Mouse (Mus musculus) forebrain, embryonic 14.5 days (tissue): ENCODE results near the gene Psip1. TPM values are rescaled to one million over a fixed set of nuclear protein-coding genes. Genes with fewer than 3 reads are reported as not detected.
"Not testable (repeated sequence)": the region's sequence is repeated elsewhere in the genome, so short reads cannot be mapped to it uniquely, and the experiment has no call there.

Experiments used
- ATAC-seq: fragments of 200-750 bp; cut with Nextera tagmentation; 2 replicates; pipeline ENCODE4 v1.8.0; 2017; ENCODE audit warnings: mild to moderate bottlenecking, moderate library complexity
- DNase-seq: peaks from one replicate; pipeline ENCODE4 v3.0.0-alpha.2; 2015; ENCODE audit warnings: low spot score
- H3K27ac ChIP-seq: fragments of 300-500 bp; sonication (generic); 2 replicates; pipeline ENCODE4 v1.5.1; 2014; ENCODE audit warnings: low read depth, mild to moderate bottlenecking, control low read depth, low read length, moderate library complexity
- H3K27me3 ChIP-seq: fragments of 300-500 bp; sonication (generic); replicated peaks from 2 replicates; pipeline ENCODE4 v1.6.1; 2014; ENCODE audit warnings: low read length, control low read depth, mixed read lengths; ENCODE audit not compliant: control insufficient read depth, insufficient read depth
- H3K36me3 ChIP-seq: fragments of 300-500 bp; sonication (generic); 2 replicates; pipeline ENCODE4 v1.6.1; 2014; ENCODE audit warnings: low read length, control low read depth; ENCODE audit not compliant: control insufficient read depth, insufficient read depth
- H3K4me1 ChIP-seq: fragments of 300-500 bp; sonication (generic); 2 replicates; pipeline ENCODE4 v1.6.1; 2014; ENCODE audit warnings: antibody characterized with exemption, low read length, control low read depth; ENCODE audit not compliant: control insufficient read depth, insufficient read depth
- H3K4me2 ChIP-seq: fragments of 300-500 bp; sonication (generic); 2 replicates; pipeline ENCODE4 v1.6.1; 2014; ENCODE audit warnings: mild to moderate bottlenecking, control low read depth, low read length
- H3K4me3 ChIP-seq: fragments of 300-500 bp; sonication (generic); 2 replicates; pipeline ENCODE4 v1.5.1; 2014; ENCODE audit warnings: low read depth, low read length, control low read depth
- H3K9ac ChIP-seq: fragments of 300-500 bp; sonication (generic); 2 replicates; pipeline ENCODE4 v1.6.1; 2014; ENCODE audit warnings: mild to moderate bottlenecking, low read length, control low read depth, moderate library complexity
- H3K9me3 ChIP-seq: fragments of 300-500 bp; sonication (generic); replicated peaks from 2 replicates; pipeline ENCODE4 v1.6.1; 2016; ENCODE audit warnings: low read length, control low read depth, mixed read lengths; ENCODE audit not compliant: control insufficient read depth
- WGBS: fragments of 180-500 bp; shearing (Covaris S2); extraction: QIAGEN DNeasy Blood & Tissue Kit; methylation state at CpG from one replicate; pipeline ENCODE4 v1.1.7; 2014; 5-methylcytosine and 5-hydroxymethylcytosine counted together
- polyA plus RNA-seq: library from polyadenylated mRNA; unstranded; fragments of >200 nt; fragmentation: Nextera tagmentation; extraction: Ambion mirVana; gene quantifications from 2 replicates; pipeline ENCODE4 v1.2.1, GENCODE M21; 2014

The Psip1 gene
- polyA plus RNA-seq: 299 and 320 TPM in 2 replicates

DNA sequence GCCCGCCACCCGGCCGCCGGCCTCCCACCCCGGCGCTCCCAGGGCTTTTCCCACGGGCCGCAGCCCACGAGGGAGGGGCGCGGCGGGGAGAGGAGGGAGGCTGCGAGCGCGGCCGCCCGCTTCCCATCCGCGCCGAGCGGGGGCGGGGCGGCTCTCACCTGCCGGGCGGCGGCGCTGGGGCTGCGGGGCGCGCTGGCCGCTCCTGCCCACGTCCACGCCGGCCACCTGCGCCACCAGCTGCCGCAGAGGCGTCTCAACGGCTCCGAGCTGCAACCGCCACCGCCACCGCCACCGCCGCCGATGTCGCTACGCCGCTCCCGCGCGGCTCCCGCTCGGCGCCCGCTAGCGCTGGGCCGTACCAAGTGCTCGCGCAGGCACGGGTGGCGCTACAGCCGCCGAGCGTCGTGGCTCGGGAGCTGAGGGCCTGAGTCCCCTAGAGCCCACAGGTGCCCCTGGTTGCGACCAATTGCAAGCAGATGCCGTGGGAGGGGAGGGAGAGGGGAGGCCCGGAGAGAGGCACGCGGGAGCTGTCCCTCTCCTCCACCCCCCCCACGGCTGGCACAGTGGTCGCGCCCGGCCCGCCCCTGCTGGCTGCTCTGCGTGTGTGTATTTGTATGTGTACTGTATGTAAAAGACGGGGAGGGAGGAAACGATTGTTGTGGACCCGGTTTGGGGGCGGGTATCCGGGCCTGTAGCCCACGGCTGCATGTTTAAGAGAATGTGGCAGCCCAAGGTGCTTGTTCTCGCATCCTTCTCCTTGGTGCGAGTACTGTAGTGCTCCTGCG lies at the start of gene Psip1:
TSS of gene Psip1 (minus strand) at position 343 of the 785 bp plus-strand sequence.
- ATAC-seq (peak; percentile 93), DNase-seq (peak; percentile 92)
- Histone ChIP-seq H3K36me3 (peaks cover 29% of the 10 kb centered on the region), H3K4me1 (peaks cover 11% of the 10 kb centered on the region), H3K9ac (peak within 1 kb of the TSS; percentile 98), H3K4me2 (peak within 1 kb of the TSS; percentile 60), H3K9me3 (no peaks in the 10 kb centered on the region), H3K27ac (peak within 1 kb of the TSS; percentile 99), H3K27me3 (no peaks in the 10 kb centered on the region), H3K4me3 (peak within 1 kb of the TSS; percentile 90)
- WGBS: under 1% methylated on average over 52 of the region's 86 CpGs

- Histone ChIP-seq H3K27ac (no peak overlapping the region), H3K27me3 (no peaks in the 10 kb centered on the region), H3K4me3 (no peak overlapping the region), H3K36me3 (no peaks in the 10 kb centered on the region), H3K9ac (no peak overlapping the region), H3K4me1 (no peaks in the 10 kb centered on the region), H3K4me2 (no peak overlapping the region), H3K9me3 (no peaks in the 10 kb centered on the region)
- no peak for ATAC-seq
- DNase-seq: no peak
- WGBS: 84% methylated on average over 7 of the region's 7 CpGs
Observed at GRCm38 (mm10) chr4:83534024-83534423, 47.8 kb upstream of the Psip1 start.

GRCm38 (mm10) chr4:83533168-83533911 lies 47.1 kb upstream of the Psip1 start:
- no peaks in the 10 kb centered on the region for H3K36me3 ChIP-seq
- no peaks in the 10 kb centered on the region for H3K27me3 ChIP-seq
- DNase-seq: no peak
- no peak overlapping the region for H3K4me3 ChIP-seq
- H3K4me2 ChIP-seq: no peak overlapping the region
- H3K9ac ChIP-seq: no peak overlapping the region
- H3K9me3 ChIP-seq: no peaks in the 10 kb centered on the region
- WGBS: 85% methylated on average over 9 of the region's 9 CpGs
- no peak overlapping the region for H3K27ac ChIP-seq
- H3K4me1 ChIP-seq: no peaks in the 10 kb centered on the region
- no peak for ATAC-seq

DNA sequence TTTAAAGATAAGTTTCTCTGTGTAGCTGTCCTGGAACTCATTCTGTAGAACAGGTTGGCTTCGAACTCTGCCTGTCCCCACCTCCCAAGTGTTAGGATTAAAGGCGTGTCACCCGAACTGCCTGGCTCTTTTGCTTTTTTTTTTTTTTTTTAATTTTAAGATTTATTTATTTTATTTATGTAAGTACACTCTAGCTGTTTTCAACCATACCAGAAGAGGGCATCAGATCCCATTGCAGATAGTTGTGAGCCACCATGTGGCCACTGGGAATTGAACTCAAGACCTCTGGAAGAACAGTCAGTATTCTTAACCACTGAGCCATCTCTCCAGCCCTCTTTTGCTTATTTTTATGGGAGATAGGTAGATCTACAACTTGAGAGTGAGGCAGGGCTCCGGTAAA lies 43.8 kb upstream of the Psip1 start:
- H3K4me2 ChIP-seq, ATAC-seq, H3K4me3 ChIP-seq, H3K9me3 ChIP-seq, DNase-seq, H3K27me3 ChIP-seq, H3K9ac ChIP-seq, H3K4me1 ChIP-seq, H3K27ac ChIP-seq, H3K36me3 ChIP-seq: not testable (repeated sequence)
- 97% methylated on average over 4 of the region's 4 CpGs for WGBS

DNA sequence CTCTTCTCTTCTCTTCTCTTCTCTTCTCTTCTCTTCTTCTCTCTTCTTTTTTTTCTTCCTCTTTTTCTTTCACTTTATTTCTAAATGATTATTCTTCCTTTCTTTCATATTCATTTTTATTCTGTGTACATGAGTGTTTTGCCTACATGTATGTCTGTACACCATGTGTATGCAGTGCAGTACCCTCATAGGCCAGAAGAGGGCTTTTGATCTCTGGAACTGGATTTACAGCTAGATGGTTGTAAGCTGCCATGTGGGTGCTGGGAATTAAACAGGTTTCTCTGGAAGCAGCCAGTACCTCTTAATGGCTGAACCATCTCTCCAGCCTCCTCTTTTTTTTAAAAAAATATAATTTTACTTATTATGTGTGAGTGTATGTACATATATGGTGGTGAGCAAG lies 41.7 kb upstream of the Psip1 start:
- H3K4me1 ChIP-seq: peaks cover 8% of the 10 kb centered on the region
- H3K4me2 ChIP-seq: no peak overlapping the region
- no peak overlapping the region for H3K4me3 ChIP-seq
- ATAC-seq (no peak), DNase-seq (no peak)
- H3K9me3 ChIP-seq: no peaks in the 10 kb centered on the region
- no peaks in the 10 kb centered on the region for H3K27me3 ChIP-seq
- no peaks in the 10 kb centered on the region for H3K36me3 ChIP-seq
- H3K9ac ChIP-seq: no peak overlapping the region
- no peak overlapping the region for H3K27ac ChIP-seq

- H3K27me3 ChIP-seq: no peaks in the 10 kb centered on the region
- H3K9me3 ChIP-seq: no peaks in the 10 kb centered on the region
- no peaks in the 10 kb centered on the region for H3K36me3 ChIP-seq
- H3K4me1 ChIP-seq: peaks cover 8% of the 10 kb centered on the region
- H3K27ac ChIP-seq: no peak overlapping the region
- DNase-seq: no peak
- H3K4me3 ChIP-seq: no peak overlapping the region
- no peak for ATAC-seq
- no peak overlapping the region for H3K4me2 ChIP-seq
- H3K9ac ChIP-seq: no peak overlapping the region
- WGBS: 47% methylated on average over 6 of the region's 6 CpGs
Observed at GRCm38 (mm10) chr4:83526988-83527334, 40.7 kb upstream of the Psip1 start.

DNA sequence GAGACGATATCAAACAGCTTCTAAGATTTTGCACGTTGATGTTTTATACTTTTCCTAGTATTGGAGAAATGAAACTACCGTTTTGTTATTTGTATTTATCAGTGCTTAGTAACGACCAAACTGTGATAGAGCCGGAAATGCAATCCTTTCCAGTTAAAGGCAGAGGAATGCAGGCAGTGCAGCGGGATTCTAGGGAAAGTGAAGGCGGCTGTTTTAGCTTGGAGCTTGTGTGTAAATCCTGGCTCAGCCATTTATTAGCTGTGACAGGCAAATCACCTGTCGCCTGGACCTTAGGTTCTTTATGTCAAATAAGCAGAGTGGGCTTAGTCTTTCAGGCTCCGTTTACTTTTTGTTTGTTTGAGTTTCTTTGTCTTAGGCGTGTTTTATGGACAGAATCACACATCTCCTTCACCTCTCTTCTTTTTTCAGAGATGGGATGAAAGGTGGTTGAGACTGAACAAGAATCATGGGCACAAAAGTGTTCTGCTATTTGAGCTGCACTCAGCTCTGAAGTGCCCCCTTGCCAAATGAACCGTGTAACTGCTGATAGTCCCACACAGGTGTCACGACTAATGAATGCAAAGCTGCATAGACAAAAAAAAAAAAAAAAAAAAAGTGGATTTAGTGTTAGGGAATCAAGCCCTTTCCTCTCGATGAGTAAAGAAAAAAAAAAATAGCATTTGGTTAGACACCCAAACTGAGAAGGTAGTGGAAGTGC lies 40.2 kb upstream of the Psip1 start:
- peak overlapping the region; percentile 70 for H3K4me3 ChIP-seq
- peak overlapping the region; percentile 85 for H3K4me2 ChIP-seq
- H3K4me1 ChIP-seq: peaks cover 8% of the 10 kb centered on the region
- DNase-seq (peak; percentile 58), ATAC-seq (no peak)
- H3K27ac ChIP-seq: no peak overlapping the region
- no peaks in the 10 kb centered on the region for H3K27me3 ChIP-seq
- WGBS: 3% methylated on average over 13 of the region's 13 CpGs
- H3K9me3 ChIP-seq: no peaks in the 10 kb centered on the region
- no peaks in the 10 kb centered on the region for H3K36me3 ChIP-seq
- H3K9ac ChIP-seq: peak overlapping the region; percentile 85; the same call in 1 of the 2 replicates

DNA sequence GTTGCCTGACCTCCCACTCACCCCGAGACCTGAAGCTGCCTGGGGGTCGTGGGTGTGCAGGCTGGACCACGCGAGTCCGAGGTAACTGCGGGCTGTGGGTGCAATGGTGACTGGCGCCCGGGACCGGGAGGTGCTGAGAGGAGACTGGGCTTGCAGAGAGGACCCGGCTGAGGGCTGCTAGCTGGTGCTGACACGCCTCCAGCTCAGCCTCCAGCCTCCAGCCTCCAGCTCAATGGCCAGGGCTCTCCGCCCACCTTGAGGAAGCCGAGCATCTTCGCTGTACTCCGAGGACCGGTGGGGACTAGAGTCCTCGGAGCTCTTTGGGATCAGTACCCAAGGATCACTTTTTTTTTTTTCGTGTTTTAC lies 39.4 kb upstream of the Psip1 start:
- Histone ChIP-seq H3K36me3 (no peaks in the 10 kb centered on the region), H3K27ac (peak overlapping the region; percentile 100), H3K4me2 (peak overlapping the region; percentile 85), H3K9me3 (no peaks in the 10 kb centered on the region), H3K27me3 (no peaks in the 10 kb centered on the region), H3K4me1 (peaks cover 8% of the 10 kb centered on the region), H3K4me3 (peak overlapping the region; percentile 70), H3K9ac (peak overlapping the region; percentile 85)
- ATAC-seq: peak; percentile 64
- DNase-seq: peak; percentile 53
- WGBS: 3% methylated on average over 18 of the region's 18 CpGs
